Mouse (Mus musculus) heart, embryonic 14.5 days (tissue): ENCODE measurements around the gene Plvap. TPM values are rescaled to one million over a fixed set of nuclear protein-coding genes. Genes with fewer than 3 reads are reported as not detected.
A peak's percentile ranks its signal among the peaks of the same experiment; 100 is the strongest.

Experiments
- ATAC-seq: fragments of 200-750 bp; cut with Nextera tagmentation; 2 replicates; pipeline ENCODE4 v1.8.0; 2017; ENCODE audit warnings: low read depth, moderate TSS enrichment; ENCODE audit not compliant: insufficient number of reproducible peaks, insufficient read depth, low FRiP score
- H3K27ac ChIP-seq, 2 experiments: fragments of 200-500 bp in 1 of 2; fragments of 300-500 bp in 1 of 2; sonication (generic) in 1 of 2; replicated peaks in 1 of 2; 2 replicates each; pipeline ENCODE4 v1.5.1; 2012 to 2014; ENCODE audit warnings: low read depth in 2 of 2, low read length in 2 of 2, control low read depth in 1 of 2, mild to moderate bottlenecking in 1 of 2, mixed read lengths in 1 of 2; ENCODE audit not compliant: control insufficient read depth in 1 of 2, insufficient read depth in 1 of 2
- H3K27me3 ChIP-seq: fragments of 300-500 bp; sonication (generic); 2 replicates; pipeline ENCODE4 v1.6.1; 2014; ENCODE audit warnings: mild to moderate bottlenecking, low read length, control low read depth; ENCODE audit not compliant: control insufficient read depth, insufficient read depth
- H3K36me3 ChIP-seq: fragments of 300-500 bp; sonication (generic); 2 replicates; pipeline ENCODE4 v1.6.1; 2014; ENCODE audit warnings: mild to moderate bottlenecking, control low read depth, low read length, mixed read lengths; ENCODE audit not compliant: control insufficient read depth, insufficient read depth
- H3K4me1 ChIP-seq, 2 experiments: fragments of 200-500 bp in 1 of 2; fragments of 300-500 bp in 1 of 2; sonication (generic) in 1 of 2; 2 replicates each; pipeline ENCODE4 v1.6.1; 2012 to 2014; ENCODE audit warnings: low read length in 2 of 2, control low read depth in 1 of 2, mixed read lengths in 1 of 2; ENCODE audit not compliant: control insufficient read depth in 2 of 2, insufficient read depth in 2 of 2
- H3K4me2 ChIP-seq: fragments of 300-500 bp; sonication (generic); 2 replicates; pipeline ENCODE4 v1.6.1; 2014; ENCODE audit warnings: mild to moderate bottlenecking, low read length
- H3K4me3 ChIP-seq, 2 experiments: fragments of 200-500 bp in 1 of 2; fragments of 300-500 bp in 1 of 2; sonication (generic) in 1 of 2; 2 replicates each; pipeline ENCODE4 v1.5.1; 2012 to 2014; ENCODE audit warnings: low read length in 2 of 2, mild to moderate bottlenecking in 2 of 2, control low read depth in 1 of 2, low read depth in 1 of 2, moderate library complexity in 1 of 2; ENCODE audit not compliant: control insufficient read depth in 1 of 2, insufficient read depth in 1 of 2
- H3K9ac ChIP-seq: fragments of 300-500 bp; sonication (generic); 2 replicates; pipeline ENCODE4 v1.6.1; 2014; ENCODE audit warnings: mild to moderate bottlenecking, low read length
- H3K9me3 ChIP-seq: fragments of 300-500 bp; sonication (generic); 2 replicates; pipeline ENCODE4 v1.6.1; 2016; ENCODE audit warnings: low read length, control low read depth; ENCODE audit not compliant: control insufficient read depth
- WGBS: fragments of 180-500 bp; shearing (Covaris S2); extraction: QIAGEN DNeasy Blood & Tissue Kit; methylation state at CpG from one replicate; pipeline ENCODE4 v1.1.7; 2014; 5-methylcytosine and 5-hydroxymethylcytosine counted together
- polyA plus RNA-seq: library from polyadenylated mRNA; unstranded; fragments of >200 nt; fragmentation: Nextera tagmentation; extraction: Ambion mirVana; gene quantifications from 2 replicates; pipeline ENCODE4 v1.2.1, GENCODE M21; 2014

The Plvap gene
- polyA plus RNA-seq, 1 experiment from 2014 or later, result 121 TPM

GRCm38 (mm10) chr8:71484736-71485135 lies 26.8 kb downstream of the Plvap start:
- Histone ChIP-seq H3K9ac (no peak overlapping the region), H3K9me3 (no peaks in the 10 kb centered on the region), H3K27me3 (peaks cover 11% of the 10 kb centered on the region; the same call in 1 of the 2 replicates), H3K4me3 (no peak overlapping the region), H3K4me1 (peaks cover 5 to 11% of the 10 kb centered on the region in 2 experiments; a peak in 3 of 4 replicates), H3K27ac (no peak overlapping the region), H3K4me2 (peak overlapping the region; percentile 92), H3K36me3 (0 out of 2 replicates have a peak, but pooled peaks cover 4% of the 10 kb centered on the region)
- WGBS, result 91% methylated on average over 19 of the region's 19 CpGs
- ATAC-seq, result no peak

- H3K27me3 ChIP-seq, result peaks cover 12% of the 10 kb centered on the region; the same call in 1 of the 2 replicates
Measured at GRCm38 (mm10) chr8:71483932-71484331, 27.6 kb downstream of the Plvap start.

GRCm38 (mm10) chr8:71478943-71479342 lies 32.6 kb downstream of the Plvap start:
- no peak overlapping the region for H3K9ac ChIP-seq
- H3K27me3 ChIP-seq, result peaks cover 23% of the 10 kb centered on the region; the same call in 1 of the 2 replicates
- H3K9me3 ChIP-seq, result no peaks in the 10 kb centered on the region
- ATAC-seq, result no peak
- WGBS, result 88% methylated on average over 11 of the region's 11 CpGs
- H3K4me3 ChIP-seq, result no peak overlapping the region
- peaks cover 3 to 12% of the 10 kb centered on the region in 2 experiments; a peak in 3 of 4 replicates for H3K4me1 ChIP-seq
- H3K4me2 ChIP-seq, result no peak overlapping the region
- H3K36me3 ChIP-seq, result peaks cover 25% of the 10 kb centered on the region
- no peak overlapping the region for H3K27ac ChIP-seq

More at GRCm38 (mm10) chr8:71483932-71484331, 27.6 kb downstream of the Plvap start:
- WGBS, result 42% methylated on average over 8 of the region's 8 CpGs
- H3K9ac ChIP-seq, result no peak overlapping the region
- no peak overlapping the region for H3K4me3 ChIP-seq
- no peak for ATAC-seq
- H3K27ac ChIP-seq, result no peak overlapping the region
- H3K36me3 ChIP-seq, result 0 out of 2 replicates have a peak, but pooled peaks cover 9% of the 10 kb centered on the region
- H3K9me3 ChIP-seq, result no peaks in the 10 kb centered on the region
- no peak overlapping the region for H3K4me2 ChIP-seq
- peaks cover 3 to 4% of the 10 kb centered on the region in 2 experiments; a peak in 1 of 4 replicates for H3K4me1 ChIP-seq

GRCm38 (mm10) chr8:71477196-71477845 lies 34.2 kb downstream of the Plvap start:
- H3K9me3 ChIP-seq, result no peaks in the 10 kb centered on the region
- 42% methylated on average over 14 of the region's 14 CpGs for WGBS
- peaks cover 41% of the 10 kb centered on the region for H3K36me3 ChIP-seq
- peak overlapping the region in 1 of 2 experiments; percentile 85; a peak in 1 of 4 replicates for H3K27ac ChIP-seq
- no peak for ATAC-seq
- H3K27me3 ChIP-seq, result peaks cover 23% of the 10 kb centered on the region; the same call in 1 of the 2 replicates
- H3K4me2 ChIP-seq, result peak overlapping the region; percentile 87
- H3K4me1 ChIP-seq, result peaks cover 3 to 12% of the 10 kb centered on the region in 2 experiments; a peak in 3 of 4 replicates
- H3K9ac ChIP-seq, result peak overlapping the region; percentile 80
- H3K4me3 ChIP-seq, result peak overlapping the region in 1 of 2 experiments; percentile 70; a peak in 2 of 4 replicates

GRCm38 (mm10) chr8:71476099-71476940 lies 35.2 kb downstream of the Plvap start:
- Histone ChIP-seq H3K36me3 (peaks cover 51% of the 10 kb centered on the region), H3K9me3 (no peaks in the 10 kb centered on the region), H3K4me3 (peak overlapping the region; percentile 70 to 76), H3K9ac (peak overlapping the region; percentile 80), H3K27ac (peak overlapping the region; percentile 70 to 85), H3K4me2 (peak overlapping the region; percentile 87), H3K4me1 (peaks cover 3 to 12% of the 10 kb centered on the region in 2 experiments; a peak in 3 of 4 replicates), H3K27me3 (peaks cover 17% of the 10 kb centered on the region; the same call in 1 of the 2 replicates)
- under 1% methylated on average over 104 of the region's 121 CpGs for WGBS
- ATAC-seq, result peak; percentile 57

GRCm38 (mm10) chr8:71475702-71476075 lies 35.9 kb downstream of the Plvap start:
- Histone ChIP-seq H3K27me3 (peaks cover 15% of the 10 kb centered on the region; the same call in 1 of the 2 replicates), H3K4me3 (peak overlapping the region; percentile 70 to 76; a peak in 3 of 4 replicates), H3K9me3 (no peaks in the 10 kb centered on the region), H3K27ac (0 out of 4 replicates have a peak overlapping the region, but pooled peaks of 1 of the 2 experiments have one; percentile 85), H3K9ac (peak overlapping the region; percentile 80), H3K4me1 (peaks cover 3 to 12% of the 10 kb centered on the region in 2 experiments; a peak in 3 of 4 replicates), H3K4me2 (peak overlapping the region; percentile 87), H3K36me3 (peaks cover 57% of the 10 kb centered on the region)
- no peak for ATAC-seq
- WGBS, result 31% methylated on average over 4 of the region's 4 CpGs
